Mouse (Mus musculus): ENCODE results near the gene Wnt3.

GRCm38 (mm10) chr11:103772505-103773386, 1.2 kb upstream of the Wnt3 start:
- no peak for TF ChIP-seq POLR2A (IDR thresholded peaks at IDR 0.05; ENCODE audit: control insufficient read depth, low read depth, low read length)
- no peak for TF ChIP-seq CTCF (IDR thresholded peaks at IDR 0.05; ENCODE audit: control insufficient read depth, insufficient read depth, insufficient replicate concordance, low read depth, low read length)

Data from testis, adult 2 months (tissue).